Mouse (Mus musculus) thymus, postnatal 36 days (tissue): ENCODE results near the gene Gnptab.

Experiments
- DNase-seq, 2 experiments: peaks; one replicate each; pipeline ENCODE4 v3.0.0; 2022; ENCODE audit warnings: mixed read lengths in 2 of 2

The Gnptab gene

GRCm38 (mm10) chr10:88380002-88380401, 1.1 kb downstream of the Gnptab start:
- peak in 1 of 2 experiments; percentile 12 for DNase-seq

- DNase-seq: no peak
Observed at GRCm38 (mm10) chr10:88380430-88381060, 1.6 kb downstream of the Gnptab start.

GRCm38 (mm10) chr10:88381286-88381685, 2.4 kb downstream of the Gnptab start:
- no peak for DNase-seq

GRCm38 (mm10) chr10:88382009-88382408, 3.1 kb downstream of the Gnptab start:
- DNase-seq: no peak

- DNase-seq: no peak
Observed at GRCm38 (mm10) chr10:88383479-88383878, 4.5 kb downstream of the Gnptab start.

- DNase-seq: no peak
Observed at GRCm38 (mm10) chr10:88384081-88384480, 5.1 kb downstream of the Gnptab start.

GRCm38 (mm10) chr10:88385290-88385689, 6.4 kb downstream of the Gnptab start:
- DNase-seq: no peak

GRCm38 (mm10) chr10:88385758-88386157, 6.8 kb downstream of the Gnptab start:
- no peak for DNase-seq

GRCm38 (mm10) chr10:88386251-88386650, 7.3 kb downstream of the Gnptab start:
- DNase-seq: no peak

- peak; percentile 75 to 83 for DNase-seq
Observed at GRCm38 (mm10) chr10:88389576-88389975, 10.6 kb downstream of the Gnptab start.

- DNase-seq: peak; percentile 20 to 27
Observed at GRCm38 (mm10) chr10:88390096-88390790, 11.3 kb downstream of the Gnptab start.

- DNase-seq: no peak
Observed at GRCm38 (mm10) chr10:88391495-88391894, 12.6 kb downstream of the Gnptab start.

GRCm38 (mm10) chr10:88392181-88392847, 13.4 kb downstream of the Gnptab start:
- no peak for DNase-seq

- DNase-seq: no peak
Observed at GRCm38 (mm10) chr10:88398668-88399243, 19.8 kb downstream of the Gnptab start.

- DNase-seq: no peak
Observed at GRCm38 (mm10) chr10:88399271-88399670, 20.3 kb downstream of the Gnptab start.

GRCm38 (mm10) chr10:88403021-88403420, 24.1 kb downstream of the Gnptab start:
- no peak for DNase-seq

- DNase-seq: no peak
Observed at GRCm38 (mm10) chr10:88404220-88404619, 25.3 kb downstream of the Gnptab start.

GRCm38 (mm10) chr10:88405812-88406211, 26.9 kb downstream of the Gnptab start:
- no peak for DNase-seq

- no peak for DNase-seq
Observed at GRCm38 (mm10) chr10:88407875-88408631, 29.1 kb downstream of the Gnptab start.

GRCm38 (mm10) chr10:88409751-88410150, 30.8 kb downstream of the Gnptab start:
- DNase-seq: no peak

GRCm38 (mm10) chr10:88412290-88412995, 33.5 kb downstream of the Gnptab start:
- DNase-seq: no peak

- no peak for DNase-seq
Observed at GRCm38 (mm10) chr10:88417686-88418085, 38.8 kb downstream of the Gnptab start.
